In the genomic region with DNA sequence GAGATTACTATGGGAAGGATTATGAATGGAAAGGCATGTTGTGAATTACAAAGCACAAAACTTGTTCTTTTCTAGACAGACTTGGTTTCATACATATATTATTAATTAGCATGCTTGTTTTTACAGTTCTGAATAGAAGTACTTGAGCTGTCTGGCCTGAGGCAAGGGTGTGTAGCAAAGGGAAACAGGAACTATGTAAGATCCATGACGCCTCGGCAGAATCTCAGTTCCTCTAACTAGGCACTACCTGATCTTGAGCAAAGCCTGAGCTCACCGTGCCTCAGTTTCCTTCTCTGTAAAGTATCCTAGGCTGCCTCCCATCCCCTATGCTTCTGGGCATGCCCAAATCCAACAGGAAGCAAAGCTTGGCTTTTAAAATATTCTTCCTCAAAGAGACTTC, we compare ENCODE assay signal across 22 mouse cellular contexts. TPM values are rescaled to one million over a fixed set of nuclear protein-coding genes. Genes with fewer than 3 reads are reported as not detected.
A peak's percentile ranks its signal among the peaks of the same experiment; 100 is the strongest.
DNase-seq lines count a peak whose midpoint lies in the region; ATAC-seq lines count a peak whose summit lies in the region.
"Had no signal": no experiment of that assay in that cellular context is flagged by ENCODE, and none has a peak within 500 bp of the region (broad histone marks: within the 10 kb centered on the region; RNA-seq: fewer than 3 reads in every experiment).

No protein-coding gene starts in this region.

- no peak overlapping the region for H3K27ac ChIP-seq in midbrain, embryonic 11.5 days (ENCODE audit: low read depth, low read length)
- H3K27ac ChIP-seq in midbrain, embryonic 16.5 days (ENCODE audit: low read length), result no peak overlapping the region
- H3K27ac ChIP-seq: embryonic facial prominence, embryonic 15.5 days; forebrain, embryonic 10.5 days; heart, adult 2 months; hindbrain, embryonic 15.5 days had no signal

- DNase-seq in midbrain, embryonic 11.5 days (ENCODE audit: low spot score, missing footprints), result peak; percentile 17
- DNase-seq in B cell, adult 2 months, result peak; percentile 39 to 40
- DNase-seq in layer of hippocampus, adult 18-20 months (ENCODE audit: low spot score in 2 of 2), result no peak
- no peak for DNase-seq in adrenal gland, adult 2 months
- no peak for DNase-seq in cerebellum, postnatal 36 days
- DNase-seq: adrenal gland, postnatal 25 days; cerebellum, adult 2 months; cerebellum, postnatal 10 days; gastrocnemius, postnatal 36 days had no signal

- H3K36me3 ChIP-seq in midbrain, embryonic 11.5 days (ENCODE audit: control insufficient read depth, insufficient read depth, low read length), result 0 out of 2 replicates have a peak, but pooled peaks cover 2% of the 10 kb centered on the region
- peaks cover 10% of the 10 kb centered on the region for H3K36me3 ChIP-seq in midbrain, embryonic 16.5 days (ENCODE audit: control insufficient read depth, insufficient read depth, low read length)

- no peaks in the 10 kb centered on the region for H3K27me3 ChIP-seq in midbrain, embryonic 11.5 days (ENCODE audit: control insufficient read depth, insufficient read depth, low read length)
- no peaks in the 10 kb centered on the region for H3K27me3 ChIP-seq in midbrain, embryonic 16.5 days (ENCODE audit: control insufficient read depth, insufficient read depth, low read depth, low read length)
- H3K27me3 ChIP-seq: embryonic facial prominence, embryonic 15.5 days; hindbrain, embryonic 15.5 days; Patski had no signal

- no peak overlapping the region for H3K4me3 ChIP-seq in midbrain, embryonic 11.5 days (ENCODE audit: low read depth, low read length)
- no peak overlapping the region for H3K4me3 ChIP-seq in midbrain, embryonic 16.5 days (ENCODE audit: low read depth, low read length)
- H3K4me3 ChIP-seq: embryonic facial prominence, embryonic 15.5 days; erythroblast, embryonic 14.5 days; forebrain, embryonic 10.5 days; heart, adult 2 months; hindbrain, embryonic 15.5 days had no signal

- no peak overlapping the region for H3K9ac ChIP-seq in midbrain, embryonic 11.5 days (ENCODE audit: low read length)
- H3K9ac ChIP-seq in midbrain, embryonic 16.5 days (ENCODE audit: low read depth, low read length), result no peak overlapping the region
- H3K9ac ChIP-seq: embryonic facial prominence, embryonic 15.5 days; hindbrain, embryonic 15.5 days had no signal

- WGBS in midbrain, embryonic 11.5 days, result 95% methylated on average over 3 of the region's 3 CpGs
- 90% methylated on average over 3 of the region's 3 CpGs for WGBS in midbrain, embryonic 16.5 days

- no peak for ATAC-seq in midbrain, embryonic 11.5 days (ENCODE audit: low FRiP score)
- ATAC-seq in midbrain, embryonic 16.5 days, result no peak
- peak; percentile 42; the same call in 1 of the 2 replicates for ATAC-seq in common myeloid progenitor, adult 5-6 weeks (replicated peaks; ENCODE audit: low read depth, poor library complexity, severe bottlenecking)
- peak; percentile 83 for ATAC-seq in monocyte, adult 5-6 weeks (replicated peaks; ENCODE audit: insufficient number of reproducible peaks, low FRiP score, low TSS enrichment, poor library complexity, severe bottlenecking)
- ATAC-seq: activated CD4-positive, CD25-positive, alpha-beta regulatory T cell, adult 4 months; forebrain, embryonic 14.5 days; inflammation-experienced regulatory T-cells, adult 6 months; Patski had no signal

- H3K4me1 ChIP-seq in midbrain, embryonic 11.5 days (ENCODE audit: control insufficient read depth, insufficient read depth, low read length), result no peaks in the 10 kb centered on the region
- no peaks in the 10 kb centered on the region for H3K4me1 ChIP-seq in midbrain, embryonic 16.5 days (ENCODE audit: control insufficient read depth, insufficient read depth, low read length)
- H3K4me1 ChIP-seq: embryonic facial prominence, embryonic 15.5 days; forebrain, embryonic 10.5 days; hindbrain, embryonic 15.5 days had no signal

- H3K9me3 ChIP-seq in midbrain, embryonic 11.5 days (ENCODE audit: control insufficient read depth, low read length), result no peaks in the 10 kb centered on the region
- no peaks in the 10 kb centered on the region for H3K9me3 ChIP-seq in midbrain, embryonic 16.5 days (replicated peaks; ENCODE audit: control insufficient read depth, low read length, poor library complexity, severe bottlenecking)
- H3K9me3 ChIP-seq: embryonic facial prominence, embryonic 15.5 days; forebrain, embryonic 10.5 days; hindbrain, embryonic 15.5 days had no signal

- no peak overlapping the region for H3K4me2 ChIP-seq in midbrain, embryonic 11.5 days
- H3K4me2 ChIP-seq in midbrain, embryonic 16.5 days (ENCODE audit: low read length), result no peak overlapping the region
- H3K4me2 ChIP-seq: embryonic facial prominence, embryonic 15.5 days; heart, embryonic 11.5 days; hindbrain, embryonic 15.5 days had no signal

RNA-seq across cellular contexts. Expression of a gene that starts 24.4 kb away (rescaled TPM):
- 17.6 and 22.8 TPM in 2 replicates for polyA plus RNA-seq in midbrain, embryonic 11.5 days (2014; fragmentation: Nextera tagmentation; extraction: Ambion mirVana)
- polyA plus RNA-seq in midbrain, embryonic 16.5 days (2015; fragmentation: Nextera tagmentation; extraction: Ambion mirVana), result 8.0 and 10.9 TPM in 2 replicates
- 30.8 and 48.8 TPM in 2 replicates for total RNA-seq in common myeloid progenitor, adult 5-6 weeks (2017)
- 7.4 to 17.3 TPM (median 12.4 TPM) in 3 replicates for total RNA-seq in monocyte, adult 5-6 weeks (2017)
- 10 to 100 TPM; 18.9 to 20.0 TPM for total RNA-seq in layer of hippocampus, adult 18-20 months (2021)
- 10 to 100 TPM; 18.5 to 26.3 TPM for total RNA-seq in adrenal gland, adult 2 months (2021)
- 1.8 and 2.9 TPM in 2 replicates for polyA plus RNA-seq in adrenal gland, adult 2 months (2012; rRNA removed)

Comparison
In these comparisons a context has a peak if more than half of its experiments do, and no peak if none do; other contexts are left out.
1. ATAC-seq: peak in common myeloid progenitor, adult 5-6 weeks (single experiment) and monocyte, adult 5-6 weeks (single experiment); none in midbrain, embryonic 11.5 days (single experiment) and midbrain, embryonic 16.5 days (single experiment).
2. DNase-seq: peak in midbrain, embryonic 11.5 days (single experiment) and B cell, adult 2 months (2 of 2); none in layer of hippocampus, adult 18-20 months (0 of 2), adrenal gland, adult 2 months (single experiment) and cerebellum, postnatal 36 days (0 of 2).